Mouse (Mus musculus): ENCODE data around the gene Nceh1. TPM values are rescaled to one million over a fixed set of nuclear protein-coding genes. Genes with fewer than 3 reads are reported as not detected.
"Not testable (repeated sequence)": the region's sequence is repeated elsewhere in the genome, so short reads cannot be mapped to it uniquely, and the experiment has no call there.

The Nceh1 gene
- total RNA-seq, 2 experiments from 2014 or later, result 165 to 174 TPM

GRCm38 (mm10) chr3:27272926-27273745, 90.4 kb downstream of the Nceh1 start:
- no peak for DNase-seq
- intact Hi-C loops (cut with DNase I), result no loop called here

GRCm38 (mm10) chr3:27279286-27279925, 96.6 kb downstream of the Nceh1 start:
- DNase-seq; intact Hi-C loops (cut with DNase I): not testable (repeated sequence)

GRCm38 (mm10) chr3:27280280-27280749, 97.5 kb downstream of the Nceh1 start:
- peak; percentile 49 to 57 for DNase-seq
- intact Hi-C loops (cut with DNase I), result no loop called here

- DNase-seq, result peak in 1 of 2 experiments; percentile 27
- intact Hi-C loops (cut with DNase I), result no loop called here
Observed at GRCm38 (mm10) chr3:27283071-27283713, 100.4 kb downstream of the Nceh1 start.

- DNase-seq, result no peak
- intact Hi-C loops (cut with DNase I), result no loop called here
Observed at GRCm38 (mm10) chr3:27283796-27284195, 101.0 kb downstream of the Nceh1 start.

- intact Hi-C loops (cut with DNase I), result no loop called here
- no peak for DNase-seq
Observed at GRCm38 (mm10) chr3:27284227-27284626, 101.5 kb downstream of the Nceh1 start.

GRCm38 (mm10) chr3:27285072-27285471, 102.3 kb downstream of the Nceh1 start:
- DNase-seq, result peak in 1 of 2 experiments; percentile 23
- intact Hi-C loops (cut with DNase I), result no loop called here

GRCm38 (mm10) chr3:27288301-27288700, 105.5 kb downstream of the Nceh1 start:
- DNase-seq, result no peak
- intact Hi-C loops (cut with DNase I), result no loop called here

- intact Hi-C loops (cut with DNase I), result loop anchor here (1.0 kb wide), 1 partner anchor 31 kb away; no protein-coding TSS in a partner anchor
- peak; percentile 29 to 51 for DNase-seq
Observed at GRCm38 (mm10) chr3:27288909-27289308, 106.1 kb downstream of the Nceh1 start.

GRCm38 (mm10) chr3:27290285-27290684, 107.5 kb downstream of the Nceh1 start:
- no peak for DNase-seq
- intact Hi-C loops (cut with DNase I), result no loop called here

GRCm38 (mm10) chr3:27290945-27291344, 108.2 kb downstream of the Nceh1 start:
- DNase-seq; intact Hi-C loops (cut with DNase I): not testable (repeated sequence)

- DNase-seq; intact Hi-C loops (cut with DNase I): not testable (repeated sequence)
Observed at GRCm38 (mm10) chr3:27291411-27291810, 108.6 kb downstream of the Nceh1 start.

GRCm38 (mm10) chr3:27293645-27294385, 111.0 kb downstream of the Nceh1 start:
- intact Hi-C loops (cut with DNase I), result no loop called here
- DNase-seq, result no peak

- DNase-seq, result no peak
Observed at GRCm38 (mm10) chr3:27300451-27300850, 117.7 kb downstream of the Nceh1 start.

GRCm38 (mm10) chr3:27302339-27303022, 119.7 kb downstream of the Nceh1 start:
- intact Hi-C loops (cut with DNase I), result no loop called here
- no peak for DNase-seq

More at GRCm38 (mm10) chr3:27300451-27300850, 117.7 kb downstream of the Nceh1 start:
- intact Hi-C loops (cut with DNase I), result no loop called here

- no peak for DNase-seq
- intact Hi-C loops (cut with DNase I), result no loop called here
Observed at GRCm38 (mm10) chr3:27306815-27307214, 124.0 kb downstream of the Nceh1 start.

GRCm38 (mm10) chr3:27310973-27311372, 128.2 kb downstream of the Nceh1 start:
- intact Hi-C loops (cut with DNase I), result no loop called here
- peak in 1 of 2 experiments; percentile 13 for DNase-seq

- no peak for DNase-seq
- intact Hi-C loops (cut with DNase I), result no loop called here
Observed at GRCm38 (mm10) chr3:27311475-27311874, 128.7 kb downstream of the Nceh1 start.

GRCm38 (mm10) chr3:27314506-27315164, 131.9 kb downstream of the Nceh1 start:
- intact Hi-C loops (cut with DNase I), result no loop called here
- no peak for DNase-seq
